In genomic region chr9:34770951-34771350, GRCm38 (mm10) we compare ENCODE assay signal across 17 mouse cellular contexts.
DNase-seq lines count a peak whose midpoint lies in the region; TF ChIP-seq lines count a peak whose summit lies in the region.
"Had no signal": no experiment of that assay in that cellular context is flagged by ENCODE, and none has a peak within 500 bp of the region (broad histone marks: within the 10 kb centered on the region; RNA-seq: fewer than 3 reads in every experiment).

No protein-coding gene starts in this region.

- intact Hi-C loops in left cerebral cortex, postnatal 14 days (cut with DNase I), result no loop called here

- peak overlapping the region; percentile 74 for H3K27ac ChIP-seq in layer of hippocampus, adult 2 months
- H3K27ac ChIP-seq: embryonic facial prominence, embryonic 10.5 days; heart, adult 2 months; heart, embryonic 15.5 days; hindbrain, embryonic 13.5 days; hindbrain, postnatal 0 days had no signal

- no peak for TF ChIP-seq CTCF in layer of hippocampus, adult 2 months (conservative IDR thresholded peaks at IDR 0.05)

- peak; percentile 34 for DNase-seq in cerebellum, adult 8-10 months
- DNase-seq in cerebellum, adult 9-10 months, result no peak
- no peak for DNase-seq in layer of hippocampus, adult 2 months (ENCODE audit: low spot score in 2 of 2)
- no peak for DNase-seq in layer of hippocampus, adult 8-10 months (ENCODE audit: low spot score in 2 of 2)
- peak; percentile 58 to 61 for DNase-seq in cerebellum, postnatal 25 days
- DNase-seq in left cerebral cortex, postnatal 14 days (ENCODE audit: low spot score in 2 of 2), result no peak
- DNase-seq in lung, postnatal 25 days (ENCODE audit: low spot score), result no peak
- DNase-seq: adrenal gland, adult 2 months; adrenal gland, postnatal 25 days; gastrocnemius, postnatal 14 days; heart, adult 2 months; heart, postnatal 14 days; kidney, adult 11 months had no signal

- H3K4me3 ChIP-seq in layer of hippocampus, adult 2 months, result no peak overlapping the region
- H3K4me3 ChIP-seq: embryonic facial prominence, embryonic 10.5 days; heart, adult 2 months; heart, embryonic 15.5 days; hindbrain, embryonic 13.5 days had no signal

Comparison
In these comparisons a context has a peak if more than half of its experiments do, and no peak if none do; other contexts are left out.
1. DNase-seq: peak in cerebellum, adult 8-10 months (single experiment) and cerebellum, postnatal 25 days (2 of 2); none in cerebellum, adult 9-10 months (single experiment), layer of hippocampus, adult 2 months (0 of 2), layer of hippocampus, adult 8-10 months (0 of 2), left cerebral cortex, postnatal 14 days (0 of 2) and lung, postnatal 25 days (single experiment).